Mouse (Mus musculus) testis, postnatal 10 days (tissue): Measurements from ENCODE around the gene Akr1b7.

Source experiments
- DNase-seq: peaks from one replicate; pipeline ENCODE4 v3.0.0; 2021; ENCODE audit warnings: low spot score

The Akr1b7 gene

GRCm38 (mm10) chr6:34439006-34439405 is 26.9 kb downstream of the Akr1b7 start:
- no peak for DNase-seq

GRCm38 (mm10) chr6:34441556-34442257 is 29.6 kb downstream of the Akr1b7 start:
- DNase-seq, result peak; percentile 54

GRCm38 (mm10) chr6:34443791-34444190 is 31.7 kb downstream of the Akr1b7 start:
- no peak for DNase-seq

- DNase-seq, result peak; percentile 88
Observed at GRCm38 (mm10) chr6:34447961-34448360, 35.8 kb downstream of the Akr1b7 start.

DNA sequence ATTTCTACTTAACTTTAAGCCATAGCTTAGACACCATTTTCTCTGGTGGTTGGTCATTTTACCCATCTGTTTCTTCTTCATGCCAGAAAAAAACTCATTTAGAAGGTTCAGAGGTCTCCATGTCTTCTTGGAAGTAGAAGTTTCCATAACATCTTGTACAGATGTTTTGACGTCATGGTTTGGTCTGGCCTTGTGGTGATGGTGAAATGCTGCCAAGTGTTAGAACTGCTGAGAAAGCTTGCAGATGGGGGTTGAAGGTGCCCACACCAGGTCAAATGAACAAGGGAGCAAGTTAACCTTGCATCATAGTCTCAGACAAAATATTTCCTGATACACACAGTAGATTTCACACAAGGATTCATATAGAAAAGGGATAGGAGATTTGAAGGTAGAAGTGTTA is 36.6 kb downstream of the Akr1b7 start:
- no peak for DNase-seq

DNA sequence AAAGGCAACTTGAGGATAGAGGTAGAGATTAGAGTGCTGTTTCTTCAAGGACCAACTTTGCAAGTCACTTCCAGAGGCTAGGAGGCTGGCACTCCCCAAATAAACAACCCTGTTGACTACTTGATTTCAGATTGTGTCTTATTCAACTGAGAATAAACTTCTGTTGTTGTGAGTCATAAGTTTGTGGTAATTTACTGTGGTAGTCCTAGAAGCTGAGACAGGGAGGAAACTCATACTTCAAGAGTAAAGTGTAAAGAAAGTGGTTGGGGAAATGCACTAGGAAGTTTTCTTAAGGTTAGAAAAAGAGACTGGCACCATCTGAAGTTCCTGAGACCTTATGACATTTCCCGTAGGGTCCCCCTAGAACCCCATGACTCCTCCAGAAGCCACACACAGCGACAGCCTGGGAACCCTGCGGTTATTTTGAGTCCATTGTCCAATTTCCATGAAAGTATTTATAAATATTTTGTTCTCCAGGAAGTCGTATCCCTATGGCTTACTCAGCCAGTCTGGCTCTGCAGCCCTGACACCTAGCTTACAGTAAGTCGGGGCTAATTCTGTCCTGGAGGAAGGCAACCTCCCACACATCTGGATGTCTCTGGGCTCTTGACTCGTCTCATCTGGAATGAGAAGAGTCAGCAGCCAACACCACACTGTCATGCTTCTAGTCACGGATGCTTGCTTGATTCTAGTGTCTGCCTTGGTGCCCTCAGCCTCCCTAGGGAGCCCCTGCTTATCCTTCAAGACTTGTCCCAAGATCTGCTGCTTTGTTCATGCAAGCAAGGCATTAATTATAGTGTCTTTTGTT is 41.0 kb downstream of the Akr1b7 start:
- no peak for DNase-seq

DNA sequence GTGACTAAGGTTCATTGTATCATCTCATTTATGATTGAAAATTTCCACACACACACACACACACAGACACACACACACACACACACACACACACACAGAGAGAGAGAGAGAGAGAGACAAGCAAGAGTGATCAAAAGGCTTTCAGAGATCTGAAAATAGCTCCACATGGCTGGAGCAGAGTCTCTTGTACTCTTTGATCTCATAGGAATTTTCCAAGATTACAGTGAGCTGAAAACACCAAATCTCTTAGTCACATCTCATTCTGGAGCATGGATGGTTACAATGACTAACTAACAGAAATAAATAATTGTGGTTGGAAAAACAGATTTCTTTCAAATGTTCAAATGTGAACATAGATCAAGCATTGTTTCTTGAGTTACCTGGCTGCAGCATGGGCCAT is 47.3 kb downstream of the Akr1b7 start:
- no peak for DNase-seq

DNA sequence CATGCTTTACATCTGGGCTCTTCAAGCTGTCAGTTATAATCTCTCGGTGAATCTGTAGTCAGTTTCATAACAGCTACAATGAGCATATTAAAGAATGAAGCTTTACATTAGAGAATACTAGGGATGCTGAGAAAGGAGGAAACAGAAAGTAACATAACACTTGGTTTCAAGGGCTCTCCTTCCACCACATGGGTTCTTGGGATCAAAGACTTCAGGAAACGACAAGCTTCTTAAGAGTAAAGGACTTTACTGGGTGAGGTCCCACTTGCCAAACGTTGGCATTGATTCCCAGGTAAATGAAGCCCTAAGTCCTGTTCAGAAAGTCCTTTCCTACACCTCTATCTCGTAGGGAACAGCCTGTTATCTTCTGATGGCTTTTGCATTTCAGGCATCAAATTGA is 48.5 kb downstream of the Akr1b7 start:
- no peak for DNase-seq

DNA sequence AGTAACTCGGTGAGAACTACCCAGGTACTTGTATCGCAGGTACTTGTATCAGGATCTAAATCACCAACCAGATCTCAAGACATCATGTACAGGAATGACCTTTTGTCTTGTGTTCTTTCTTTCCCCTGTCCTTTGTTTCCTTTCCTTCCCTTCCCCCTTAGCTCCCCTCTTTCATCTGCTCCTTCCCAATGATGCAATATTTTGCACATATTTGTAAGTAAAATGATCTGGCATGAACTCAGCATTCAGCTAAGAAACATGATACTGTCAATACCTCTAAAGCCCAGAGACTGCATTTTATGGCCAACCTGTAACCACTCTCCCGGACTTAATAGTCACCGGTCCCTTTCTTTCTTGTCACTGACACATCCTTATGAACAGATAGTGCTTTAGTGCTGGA is 51.4 kb downstream of the Akr1b7 start:
- DNase-seq, result no peak

DNA sequence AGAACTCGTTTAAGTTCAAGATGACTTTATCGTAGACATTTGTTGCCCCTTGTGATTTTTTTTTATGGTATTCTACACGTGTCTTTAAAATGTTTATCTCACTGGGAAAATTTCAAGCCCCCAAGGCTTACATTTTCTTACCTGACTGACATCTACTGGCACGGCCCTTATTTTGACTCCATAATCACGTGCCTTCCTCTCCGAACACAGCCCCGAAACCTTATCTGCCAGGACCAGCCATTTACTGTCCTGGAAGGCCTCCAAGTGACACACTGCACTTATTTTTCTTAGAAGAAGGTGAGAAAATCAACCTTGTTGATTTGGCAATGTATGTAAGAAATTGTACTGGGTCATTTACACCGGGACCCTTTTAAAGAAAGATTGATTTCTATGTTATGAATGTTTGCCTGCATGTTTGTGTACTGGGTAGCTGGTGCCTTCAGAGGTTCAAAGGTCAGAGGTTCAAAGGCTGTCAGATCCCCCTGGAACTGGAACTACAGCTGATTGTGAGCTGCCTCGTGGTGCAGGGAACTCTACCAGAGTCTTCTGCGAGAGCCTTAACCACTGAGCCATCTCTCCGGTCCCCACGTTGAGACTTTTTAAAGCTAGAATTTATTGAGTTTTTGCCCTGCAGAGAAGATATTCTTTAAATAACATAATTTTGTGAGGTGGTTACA is 59.4 kb downstream of the Akr1b7 start:
- DNase-seq, result no peak
